Mouse (Mus musculus): ENCODE data around the gene Eogt. TPM values are rescaled to one million over a fixed set of nuclear protein-coding genes. Genes with fewer than 3 reads are reported as not detected.

Gene Eogt
- 15.4 and 16.7 TPM in 2 replicates for polyA plus RNA-seq (2012; rRNA removed)
- 9.5 and 10.8 TPM in 2 replicates for polyA plus RNA-seq (2014; fragmentation: Nextera tagmentation; extraction: Ambion mirVana)

GRCm38 (mm10) chr6:97148383-97149251 lies at the start of gene Eogt:
Gene Eogt (minus strand): TSS chr6:97149182.
- H3K36me3 ChIP-seq (ENCODE audit: control insufficient read depth, insufficient read depth, low read length): peaks cover 1% of the 10 kb centered on the region
- peak within 1 kb of the TSS; percentile 73 for H3K9ac ChIP-seq (ENCODE audit: low read depth, low read length, severe bottlenecking)
- peak within 1 kb of the TSS; percentile 85 for H3K4me2 ChIP-seq (replicated peaks; ENCODE audit: low read depth, low read length, severe bottlenecking)
- peak within 1 kb of the TSS; percentile 57 for H3K4me3 ChIP-seq (replicated peaks; ENCODE audit: low read length)
- DNase-seq (ENCODE audit: low spot score): peak; percentile 44
- H3K27ac ChIP-seq (replicated peaks; ENCODE audit: low read depth, low read length): peak within 1 kb of the TSS; percentile 65
- WGBS: 2% methylated on average over 56 of the region's 56 CpGs
- no peak for TF ChIP-seq POLR2A (IDR thresholded peaks at IDR 0.05; ENCODE audit: borderline replicate concordance, extremely low read depth, insufficient read depth, insufficient read length)
- H3K9me3 ChIP-seq (ENCODE audit: control insufficient read depth, low read length): no peaks in the 10 kb centered on the region
- no peaks in the 10 kb centered on the region for H3K27me3 ChIP-seq (ENCODE audit: control insufficient read depth, insufficient read depth, low read length)
- peak; percentile 51 for ATAC-seq (ENCODE audit: low FRiP score, low read depth)
- peaks cover 21% of the 10 kb centered on the region for H3K4me1 ChIP-seq (ENCODE audit: control insufficient read depth, insufficient read depth, low read length)

GRCm38 (mm10) chr6:97179367-97179828 lies 30.4 kb upstream of the Eogt start:
- peak overlapping the region; percentile 83 for H3K4me2 ChIP-seq (replicated peaks; ENCODE audit: low read depth, low read length, severe bottlenecking)
- no peaks in the 10 kb centered on the region for H3K27me3 ChIP-seq (ENCODE audit: control insufficient read depth, insufficient read depth, low read length)
- ATAC-seq (ENCODE audit: low FRiP score, low read depth) (peak; percentile 41), DNase-seq (ENCODE audit: low spot score) (no peak)
- peaks cover 18% of the 10 kb centered on the region for H3K4me1 ChIP-seq (ENCODE audit: control insufficient read depth, insufficient read depth, low read length)
- no peak for TF ChIP-seq POLR2A (IDR thresholded peaks at IDR 0.05; ENCODE audit: borderline replicate concordance, extremely low read depth, insufficient read depth, insufficient read length)
- H3K27ac ChIP-seq (replicated peaks; ENCODE audit: low read depth, low read length): peak overlapping the region; percentile 92
- H3K9ac ChIP-seq (ENCODE audit: low read depth, low read length, severe bottlenecking): peak overlapping the region; percentile 96
- H3K9me3 ChIP-seq (ENCODE audit: control insufficient read depth, low read length): no peaks in the 10 kb centered on the region
- 9% methylated on average over 11 of the region's 11 CpGs for WGBS
- peaks cover 19% of the 10 kb centered on the region for H3K36me3 ChIP-seq (ENCODE audit: control insufficient read depth, insufficient read depth, low read length)
- peak overlapping the region; percentile 95 for H3K4me3 ChIP-seq (replicated peaks; ENCODE audit: low read length)

GRCm38 (mm10) chr6:97178491-97179366 lies 29.7 kb upstream of the Eogt start, which contains the start of gene Tmf1:
Gene Tmf1 (minus strand): TSS chr6:97179122.
- peak within 1 kb of the TSS; percentile 95 for H3K4me3 ChIP-seq (replicated peaks; ENCODE audit: low read length)
- H3K9me3 ChIP-seq (ENCODE audit: control insufficient read depth, low read length): no peaks in the 10 kb centered on the region
- peak within 1 kb of the TSS; percentile 83 for H3K4me2 ChIP-seq (replicated peaks; ENCODE audit: low read depth, low read length, severe bottlenecking)
- peaks cover 19% of the 10 kb centered on the region for H3K36me3 ChIP-seq (ENCODE audit: control insufficient read depth, insufficient read depth, low read length)
- peak; percentile 97 for ATAC-seq (ENCODE audit: low FRiP score, low read depth)
- peak within 1 kb of the TSS; percentile 96 for H3K9ac ChIP-seq (ENCODE audit: low read depth, low read length, severe bottlenecking)
- DNase-seq (ENCODE audit: low spot score): peak; percentile 95
- H3K27ac ChIP-seq (replicated peaks; ENCODE audit: low read depth, low read length): peak within 1 kb of the TSS; percentile 92
- peak; percentile 63; the same call in 1 of the 2 replicates for TF ChIP-seq POLR2A (IDR thresholded peaks at IDR 0.05; ENCODE audit: borderline replicate concordance, extremely low read depth, insufficient read depth, insufficient read length)
- peaks cover 18% of the 10 kb centered on the region for H3K4me1 ChIP-seq (ENCODE audit: control insufficient read depth, insufficient read depth, low read length)
- under 1% methylated on average over 57 of the region's 80 CpGs for WGBS
- H3K27me3 ChIP-seq (ENCODE audit: control insufficient read depth, insufficient read depth, low read length): no peaks in the 10 kb centered on the region

- Histone ChIP-seq H3K9ac (ENCODE audit: low read depth, low read length, severe bottlenecking) (no peak overlapping the region), H3K4me1 (ENCODE audit: control insufficient read depth, insufficient read depth, low read length) (peaks cover 18% of the 10 kb centered on the region), H3K4me3 (replicated peaks; ENCODE audit: low read length) (no peak overlapping the region), H3K36me3 (ENCODE audit: control insufficient read depth, insufficient read depth, low read length) (peaks cover 38% of the 10 kb centered on the region), H3K27me3 (ENCODE audit: control insufficient read depth, insufficient read depth, low read length) (no peaks in the 10 kb centered on the region), H3K4me2 (replicated peaks; ENCODE audit: low read depth, low read length, severe bottlenecking) (no peak overlapping the region), H3K9me3 (ENCODE audit: control insufficient read depth, low read length) (no peaks in the 10 kb centered on the region), H3K27ac (replicated peaks; ENCODE audit: low read depth, low read length) (no peak overlapping the region)
- no peak for TF ChIP-seq POLR2A (IDR thresholded peaks at IDR 0.05; ENCODE audit: borderline replicate concordance, extremely low read depth, insufficient read depth, insufficient read length)
- ATAC-seq (ENCODE audit: low FRiP score, low read depth) (no peak), DNase-seq (ENCODE audit: low spot score) (no peak)
- 80% methylated on average over 11 of the region's 11 CpGs for WGBS
Observed at GRCm38 (mm10) chr6:97175716-97176115, 26.7 kb upstream of the Eogt start.

- Histone ChIP-seq H3K27ac (replicated peaks; ENCODE audit: low read depth, low read length) (no peak overlapping the region), H3K4me2 (replicated peaks; ENCODE audit: low read depth, low read length, severe bottlenecking) (no peak overlapping the region), H3K9ac (ENCODE audit: low read depth, low read length, severe bottlenecking) (no peak overlapping the region), H3K27me3 (ENCODE audit: control insufficient read depth, insufficient read depth, low read length) (no peaks in the 10 kb centered on the region), H3K9me3 (ENCODE audit: control insufficient read depth, low read length) (no peaks in the 10 kb centered on the region), H3K4me3 (replicated peaks; ENCODE audit: low read length) (no peak overlapping the region), H3K4me1 (ENCODE audit: control insufficient read depth, insufficient read depth, low read length) (peaks cover 17% of the 10 kb centered on the region), H3K36me3 (ENCODE audit: control insufficient read depth, insufficient read depth, low read length) (peaks cover 4% of the 10 kb centered on the region)
- no peak for TF ChIP-seq POLR2A (IDR thresholded peaks at IDR 0.05; ENCODE audit: borderline replicate concordance, extremely low read depth, insufficient read depth, insufficient read length)
- DNase-seq (ENCODE audit: low spot score) (no peak), ATAC-seq (ENCODE audit: low FRiP score, low read depth) (no peak)
- WGBS: 79% methylated on average over 6 of the region's 6 CpGs
Observed at GRCm38 (mm10) chr6:97150156-97150555, 1.2 kb upstream of the Eogt start.

All from limb, embryonic 14.5 days (tissue).